Mouse (Mus musculus): Measurements from ENCODE around the gene Ino80d. TPM values are rescaled to one million over a fixed set of nuclear protein-coding genes. Genes with fewer than 3 reads are reported as not detected.
"Not testable (repeated sequence)": the region's sequence is repeated elsewhere in the genome, so short reads cannot be mapped to it uniquely, and the experiment has no call there.

Ino80d gene
- total RNA-seq (2014; fragmentation: Nextera tagmentation) (32.7 and 63.0 TPM in 2 replicates), total RNA-seq (2017) (13.7 and 16.5 TPM in 2 replicates)

GRCm38 (mm10) chr1:63114136-63114781 lies at the start of gene Ino80d:
Ino80d (minus strand) TSS chr1:63114667.
- ATAC-seq (replicated peaks; ENCODE audit: low FRiP score, low TSS enrichment, poor library complexity, severe bottlenecking), result peak; percentile 96

- ATAC-seq (replicated peaks; ENCODE audit: low FRiP score, low TSS enrichment, poor library complexity, severe bottlenecking), result no peak
Observed at GRCm38 (mm10) chr1:63140231-63140630, 25.8 kb upstream of the Ino80d start.

GRCm38 (mm10) chr1:63138586-63138985 lies 24.1 kb upstream of the Ino80d start:
- not testable (repeated sequence) for ATAC-seq (replicated peaks; ENCODE audit: low FRiP score, low TSS enrichment, poor library complexity, severe bottlenecking)

- no peak for ATAC-seq (replicated peaks; ENCODE audit: low FRiP score, low TSS enrichment, poor library complexity, severe bottlenecking)
Observed at GRCm38 (mm10) chr1:63137971-63138370, 23.5 kb upstream of the Ino80d start.

- no peak for ATAC-seq (replicated peaks; ENCODE audit: low FRiP score, low TSS enrichment, poor library complexity, severe bottlenecking)
Observed at GRCm38 (mm10) chr1:63134530-63134929, 20.1 kb upstream of the Ino80d start.

GRCm38 (mm10) chr1:63131766-63132165 lies 17.3 kb upstream of the Ino80d start:
- no peak for ATAC-seq (replicated peaks; ENCODE audit: low FRiP score, low TSS enrichment, poor library complexity, severe bottlenecking)

GRCm38 (mm10) chr1:63130883-63131282 lies 16.4 kb upstream of the Ino80d start:
- no peak for ATAC-seq (replicated peaks; ENCODE audit: low FRiP score, low TSS enrichment, poor library complexity, severe bottlenecking)

- ATAC-seq (replicated peaks; ENCODE audit: low FRiP score, low TSS enrichment, poor library complexity, severe bottlenecking), result peak; percentile 71
Observed at GRCm38 (mm10) chr1:63129857-63130690, 15.6 kb upstream of the Ino80d start.

GRCm38 (mm10) chr1:63129273-63129672 lies 14.8 kb upstream of the Ino80d start:
- no peak for ATAC-seq (replicated peaks; ENCODE audit: low FRiP score, low TSS enrichment, poor library complexity, severe bottlenecking)

- no peak for ATAC-seq (replicated peaks; ENCODE audit: low FRiP score, low TSS enrichment, poor library complexity, severe bottlenecking)
Observed at GRCm38 (mm10) chr1:63126206-63126605, 11.7 kb upstream of the Ino80d start.

- ATAC-seq (replicated peaks; ENCODE audit: low FRiP score, low TSS enrichment, poor library complexity, severe bottlenecking), result no peak
Observed at GRCm38 (mm10) chr1:63123823-63124450, 9.5 kb upstream of the Ino80d start.

GRCm38 (mm10) chr1:63122005-63122404 lies 7.5 kb upstream of the Ino80d start:
- ATAC-seq (replicated peaks; ENCODE audit: low FRiP score, low TSS enrichment, poor library complexity, severe bottlenecking), result no peak

- no peak for ATAC-seq (replicated peaks; ENCODE audit: low FRiP score, low TSS enrichment, poor library complexity, severe bottlenecking)
Observed at GRCm38 (mm10) chr1:63120382-63120781, 5.9 kb upstream of the Ino80d start.

- 0 out of 2 replicates have a peak, but pooled peaks have one; percentile 43 for ATAC-seq (replicated peaks; ENCODE audit: low FRiP score, low TSS enrichment, poor library complexity, severe bottlenecking)
Observed at GRCm38 (mm10) chr1:63119675-63120074, 5.2 kb upstream of the Ino80d start.

GRCm38 (mm10) chr1:63115540-63115939 lies 1.1 kb upstream of the Ino80d start:
- no peak for ATAC-seq (replicated peaks; ENCODE audit: low FRiP score, low TSS enrichment, poor library complexity, severe bottlenecking)

GRCm38 (mm10) chr1:63115096-63115495 lies 629 bp upstream of the Ino80d start:
- ATAC-seq (replicated peaks; ENCODE audit: low FRiP score, low TSS enrichment, poor library complexity, severe bottlenecking), result no peak

- ATAC-seq (replicated peaks; ENCODE audit: low FRiP score, low TSS enrichment, poor library complexity, severe bottlenecking), result no peak
Observed at GRCm38 (mm10) chr1:63113274-63114135, 962 bp downstream of the Ino80d start.

- ATAC-seq (replicated peaks; ENCODE audit: low FRiP score, low TSS enrichment, poor library complexity, severe bottlenecking), result peak; percentile 24; the same call in 1 of the 2 replicates
Observed at GRCm38 (mm10) chr1:63112865-63113261, 1.6 kb downstream of the Ino80d start.

GRCm38 (mm10) chr1:63112151-63112864 lies 2.2 kb downstream of the Ino80d start:
- no peak for ATAC-seq (replicated peaks; ENCODE audit: low FRiP score, low TSS enrichment, poor library complexity, severe bottlenecking)

All from megakaryocyte-erythroid progenitor cell, adult 5-6 weeks (primary cell).